Mouse (Mus musculus) forelimb bud, embryonic 11.5 days (tissue): Measurements from ENCODE around the gene Gm7929.
"Not testable (repeated sequence)": the region's sequence is repeated elsewhere in the genome, so short reads cannot be mapped to it uniquely, and the experiment has no call there.

Experiments
- DNase-seq: peaks from one replicate; pipeline ENCODE4 v3.0.0-alpha.2; 2012; ENCODE audit warnings: low read depth, low spot score

Gene Gm7929

GRCm38 (mm10) chr14:41750514-41750913 lies at the start of gene Gm7929:
Gm7929 (minus strand) TSS chr14:41750614.
- not testable (repeated sequence) for DNase-seq

- DNase-seq, result not testable (repeated sequence)
These were observed 21.9 kb upstream of the Gm7929 start, which contains the start of gene Gm47189 for GRCm38 (mm10) chr14:41772341-41772740. Gm47189 (minus strand) TSS chr14:41772441.

- DNase-seq, result not testable (repeated sequence)
These were observed 5.5 kb upstream of the Gm7929 start for GRCm38 (mm10) chr14:41755931-41756330.

- DNase-seq, result not testable (repeated sequence)
These were observed 27.0 kb downstream of the Gm7929 start for GRCm38 (mm10) chr14:41723437-41723836.

GRCm38 (mm10) chr14:41717180-41717579 lies 33.2 kb downstream of the Gm7929 start:
- DNase-seq, result not testable (repeated sequence)

GRCm38 (mm10) chr14:41701785-41702184 lies 48.6 kb downstream of the Gm7929 start, which contains the start of gene Gm8068:
Gm8068 (minus strand) TSS chr14:41701885.
- not testable (repeated sequence) for DNase-seq
